Mouse (Mus musculus): ENCODE data around the gene Cadm1. TPM values are rescaled to one million over a fixed set of nuclear protein-coding genes. Genes with fewer than 3 reads are reported as not detected.

The Cadm1 gene
- polyA plus RNA-seq, 1 experiment from 2014 or later, result 155 TPM

DNA sequence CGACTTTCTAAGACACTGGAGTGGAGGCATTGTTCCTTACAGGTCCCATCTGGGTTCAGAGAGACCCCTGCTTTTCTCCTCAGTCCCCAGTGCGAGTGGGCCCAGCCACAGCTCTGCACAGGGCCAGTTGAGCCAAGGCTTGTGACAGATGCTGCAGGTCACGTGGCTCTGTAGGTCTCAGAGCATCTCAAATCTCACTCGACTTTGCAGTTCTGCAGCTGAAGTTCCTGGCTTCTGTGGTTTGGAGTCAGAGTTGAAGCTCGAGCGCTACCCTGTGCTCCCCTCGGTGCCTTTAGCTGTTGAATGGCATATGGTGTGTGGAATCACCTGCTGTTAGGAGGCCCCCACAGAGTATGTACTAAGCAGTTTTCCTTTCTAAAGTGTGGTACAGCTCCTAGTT, 229.8 kb downstream of the Cadm1 start:
- H3K9me3 ChIP-seq, result no peaks in the 10 kb centered on the region
- no peak overlapping the region for H3K9ac ChIP-seq
- WGBS, result 26% methylated on average over 7 of the region's 7 CpGs
- H3K27me3 ChIP-seq, result no peaks in the 10 kb centered on the region
- H3K36me3 ChIP-seq, result no peaks in the 10 kb centered on the region
- no peak overlapping the region for H3K4me3 ChIP-seq
- H3K4me1 ChIP-seq (replicated peaks), result peaks cover 72% of the 10 kb centered on the region
- no peak overlapping the region for H3K4me2 ChIP-seq
- ATAC-seq (ENCODE audit: low read depth), result no peak
- H3K27ac ChIP-seq (replicated peaks), result no peak overlapping the region

DNA sequence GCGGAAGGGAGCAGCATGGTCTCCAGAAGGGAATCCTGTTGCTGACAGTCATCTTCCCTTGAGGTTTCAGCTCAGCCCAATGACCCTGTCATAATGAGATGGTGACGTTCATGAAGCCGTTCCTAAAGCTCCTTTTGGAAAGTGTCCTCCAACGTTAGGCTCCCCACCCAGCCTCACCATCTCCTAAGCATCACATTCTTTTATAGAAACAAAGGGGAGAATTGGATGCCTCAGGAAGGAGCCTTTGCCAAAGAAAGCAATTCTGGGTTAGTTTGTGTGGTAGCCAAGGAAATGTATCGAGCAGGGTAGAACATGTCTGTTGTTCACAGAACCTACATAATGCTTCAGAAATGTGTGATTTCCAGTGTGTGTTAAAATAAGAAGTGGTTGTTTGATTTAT, 231.6 kb downstream of the Cadm1 start:
- 54% methylated on average over 5 of the region's 5 CpGs for WGBS
- H3K27me3 ChIP-seq, result no peaks in the 10 kb centered on the region

DNA sequence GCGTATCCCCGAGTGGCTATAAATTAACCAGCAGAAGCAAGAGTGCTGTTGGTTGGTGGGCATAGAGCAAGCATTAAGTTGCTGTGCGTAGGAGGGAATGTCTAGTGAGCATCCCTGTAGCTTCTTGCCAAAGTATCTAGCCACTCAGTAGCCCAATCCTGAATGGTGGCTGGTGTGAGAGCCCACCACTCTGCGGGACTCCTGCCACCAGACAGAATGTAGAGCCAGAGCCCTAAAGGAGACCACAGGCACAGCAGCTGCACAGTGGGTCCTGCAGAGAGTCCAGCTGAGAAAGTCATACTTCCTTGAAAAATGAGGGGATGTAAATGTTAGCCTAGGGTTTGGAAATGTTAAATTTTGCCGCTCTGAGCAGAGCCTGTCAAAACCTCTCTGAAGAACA, 232.9 kb downstream of the Cadm1 start:
- Histone ChIP-seq H3K27me3 (no peaks in the 10 kb centered on the region), H3K9ac (no peak overlapping the region), H3K36me3 (no peaks in the 10 kb centered on the region), H3K4me2 (no peak overlapping the region), H3K9me3 (no peaks in the 10 kb centered on the region), H3K27ac (replicated peaks) (no peak overlapping the region), H3K4me3 (no peak overlapping the region), H3K4me1 (replicated peaks) (peaks cover 75% of the 10 kb centered on the region)
- no peak for ATAC-seq (ENCODE audit: low read depth)
- WGBS, result 62% methylated on average over 5 of the region's 5 CpGs

More for the DNA sequence above, 231.6 kb downstream of the Cadm1 start:
- no peaks in the 10 kb centered on the region for H3K9me3 ChIP-seq
- no peak overlapping the region for H3K4me3 ChIP-seq
- H3K36me3 ChIP-seq, result no peaks in the 10 kb centered on the region
- peaks cover 76% of the 10 kb centered on the region for H3K4me1 ChIP-seq (replicated peaks)
- H3K27ac ChIP-seq (replicated peaks), result no peak overlapping the region
- no peak for ATAC-seq (ENCODE audit: low read depth)
- no peak overlapping the region for H3K4me2 ChIP-seq
- no peak overlapping the region for H3K9ac ChIP-seq

DNA sequence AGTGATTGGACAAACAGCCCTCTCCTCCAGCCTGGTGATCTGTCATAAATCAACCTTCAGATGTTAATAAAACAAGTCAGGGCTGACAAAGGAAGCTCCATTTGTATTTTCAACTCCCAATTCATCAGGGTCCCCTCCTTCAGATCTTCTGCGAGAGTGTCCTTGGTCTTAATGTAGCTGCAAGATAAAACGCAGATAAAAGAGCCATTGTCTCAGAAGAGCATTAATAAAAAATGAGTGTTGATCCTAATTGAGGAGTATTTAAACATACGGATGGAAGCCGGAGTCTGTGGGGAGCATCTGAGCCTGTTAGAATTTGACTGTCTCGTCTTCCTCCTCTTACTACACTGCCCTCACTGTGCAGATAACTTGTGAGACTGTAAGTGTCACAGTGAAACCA, 234.9 kb downstream of the Cadm1 start:
- 20% methylated on average over 5 of the region's 5 CpGs for whole genome bisulfite sequencing

DNA sequence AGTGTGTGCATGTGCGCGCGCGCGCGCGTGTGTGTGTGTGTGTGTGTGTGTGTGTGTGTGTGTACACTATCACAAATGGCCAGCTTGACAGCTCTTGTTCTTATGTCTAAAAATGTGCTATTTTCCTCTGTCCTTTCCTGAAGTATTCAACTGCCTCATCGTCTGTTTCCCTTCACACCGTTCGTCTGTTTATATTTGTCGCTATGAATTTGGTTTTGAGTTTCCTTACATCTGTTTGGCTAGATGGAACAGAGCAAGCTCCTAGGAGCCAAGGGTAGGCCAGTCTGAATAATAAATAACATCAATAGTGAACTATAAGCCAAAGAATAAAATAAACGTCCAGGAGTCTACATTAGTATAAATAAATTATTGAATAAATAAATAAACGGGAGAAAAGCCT, 235.3 kb downstream of the Cadm1 start:
- no peaks in the 10 kb centered on the region for H3K36me3 ChIP-seq
- H3K4me2 ChIP-seq, result no peak overlapping the region
- no peaks in the 10 kb centered on the region for H3K27me3 ChIP-seq
- no peak overlapping the region for H3K9ac ChIP-seq
- no peak for ATAC-seq (ENCODE audit: low read depth)
- no peaks in the 10 kb centered on the region for H3K9me3 ChIP-seq
- 84% methylated on average over 13 of the region's 13 CpGs for WGBS
- H3K27ac ChIP-seq (replicated peaks), result no peak overlapping the region
- H3K4me3 ChIP-seq, result no peak overlapping the region
- peaks cover 65% of the 10 kb centered on the region for H3K4me1 ChIP-seq (replicated peaks)

More for the DNA sequence above, 234.9 kb downstream of the Cadm1 start:
- Histone ChIP-seq H3K4me3 (no peak overlapping the region), H3K9ac (no peak overlapping the region), H3K4me2 (no peak overlapping the region), H3K27me3 (no peaks in the 10 kb centered on the region), H3K36me3 (no peaks in the 10 kb centered on the region), H3K27ac (replicated peaks) (no peak overlapping the region), H3K9me3 (no peaks in the 10 kb centered on the region), H3K4me1 (replicated peaks) (peaks cover 65% of the 10 kb centered on the region)
- ATAC-seq (ENCODE audit: low read depth), result no peak

DNA sequence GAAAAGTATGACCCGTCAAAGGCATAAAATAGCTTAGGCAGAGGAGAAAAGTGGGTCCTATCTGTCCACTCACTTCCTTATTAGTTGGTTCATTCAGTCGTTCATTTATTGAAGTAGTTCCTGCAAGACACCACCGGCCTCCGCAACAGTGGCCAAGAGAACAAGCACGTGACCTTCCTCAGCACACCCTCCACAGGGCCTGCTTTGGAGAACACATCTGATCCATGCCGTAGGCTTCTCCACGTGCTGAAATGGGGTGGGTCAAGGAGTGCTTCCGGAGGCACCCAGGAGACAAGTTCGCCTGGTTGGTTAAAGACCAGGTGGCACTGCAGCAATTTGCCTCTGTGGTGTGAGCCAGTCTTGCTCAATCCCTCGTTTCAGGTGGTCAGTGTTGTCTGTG, 236.4 kb downstream of the Cadm1 start:
- no peak overlapping the region for H3K27ac ChIP-seq (replicated peaks)
- ATAC-seq (ENCODE audit: low read depth), result no peak

DNA sequence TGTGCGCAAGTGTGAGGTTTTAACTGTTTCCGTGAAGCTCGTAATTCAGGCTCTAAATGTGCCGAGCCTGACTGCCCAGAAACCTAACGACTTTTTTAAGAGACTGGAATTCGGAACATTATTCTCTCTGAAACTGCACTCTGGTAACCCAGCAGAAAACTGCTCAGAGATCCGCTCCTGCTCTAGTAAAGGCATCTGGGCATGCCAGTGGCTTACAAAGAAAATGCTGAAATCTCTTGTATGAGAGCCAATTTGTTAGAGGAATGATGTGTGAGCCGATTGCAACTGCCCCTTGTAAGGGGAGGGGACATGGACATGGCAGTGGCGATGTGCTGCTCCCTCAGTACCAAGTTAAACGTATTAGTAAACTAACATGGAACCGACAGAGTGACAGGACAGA, 240.9 kb downstream of the Cadm1 start:
- no peak for ATAC-seq (ENCODE audit: low read depth)
- H3K9ac ChIP-seq, result no peak overlapping the region
- WGBS, result 30% methylated on average over 11 of the region's 11 CpGs
- no peaks in the 10 kb centered on the region for H3K36me3 ChIP-seq
- H3K4me1 ChIP-seq (replicated peaks), result peaks cover 35% of the 10 kb centered on the region
- 0 out of 2 replicates have a peak overlapping the region, but pooled peaks have one; percentile 29 for H3K27ac ChIP-seq (replicated peaks)
- H3K27me3 ChIP-seq, result no peaks in the 10 kb centered on the region
- H3K4me2 ChIP-seq, result peak overlapping the region; percentile 20; the same call in 1 of the 2 replicates
- no peak overlapping the region for H3K4me3 ChIP-seq
- H3K9me3 ChIP-seq, result no peaks in the 10 kb centered on the region

More for the DNA sequence above, 236.4 kb downstream of the Cadm1 start:
- Histone ChIP-seq H3K9me3 (no peaks in the 10 kb centered on the region), H3K9ac (no peak overlapping the region), H3K4me1 (replicated peaks) (peaks cover 65% of the 10 kb centered on the region), H3K4me3 (no peak overlapping the region), H3K27me3 (no peaks in the 10 kb centered on the region), H3K36me3 (no peaks in the 10 kb centered on the region), H3K4me2 (no peak overlapping the region)
- 86% methylated on average over 10 of the region's 10 CpGs for WGBS

DNA sequence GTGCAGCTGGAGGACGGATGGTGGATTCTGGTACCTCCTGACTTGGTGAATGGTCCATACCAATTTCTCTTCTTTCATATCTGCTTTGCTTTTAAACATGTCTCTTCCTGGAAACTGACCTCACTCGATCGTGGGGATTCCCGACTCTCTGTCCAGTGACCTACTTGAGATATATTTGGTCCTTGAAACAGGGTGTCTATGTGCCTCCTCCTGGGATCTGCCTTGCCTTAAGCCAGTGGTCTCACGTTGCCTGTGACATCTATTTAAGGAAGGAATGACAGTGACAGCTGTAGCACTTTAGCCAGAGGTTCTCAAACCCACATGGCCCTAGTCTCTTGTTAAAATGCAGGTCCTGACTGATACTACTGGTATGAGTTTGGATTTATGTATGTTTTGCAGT, 242.0 kb downstream of the Cadm1 start:
- WGBS, result 76% methylated on average over 5 of the region's 5 CpGs
- H3K27ac ChIP-seq (replicated peaks), result 0 out of 2 replicates have a peak overlapping the region, but pooled peaks have one; percentile 29
- no peak overlapping the region for H3K4me3 ChIP-seq

DNA sequence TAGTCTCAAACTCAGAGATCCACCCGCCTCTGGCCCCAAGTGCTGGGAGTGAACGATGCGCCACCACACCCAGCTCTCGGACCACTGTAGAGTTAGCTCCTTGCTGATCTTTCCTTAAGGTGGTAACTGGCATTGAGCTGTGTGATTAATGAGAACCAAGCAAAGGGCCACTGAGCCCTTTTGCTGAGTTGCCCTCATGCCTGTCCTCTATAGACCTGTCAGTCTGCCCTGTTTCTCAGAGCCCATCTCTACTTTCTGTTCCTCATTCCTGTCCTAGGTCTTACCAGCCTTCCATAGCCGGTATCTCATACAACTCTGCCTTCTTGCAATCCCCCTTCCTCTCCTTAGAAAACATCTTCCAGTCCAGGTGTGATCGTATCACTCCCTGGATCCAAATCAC, 242.8 kb downstream of the Cadm1 start:
- Histone ChIP-seq H3K27me3 (no peaks in the 10 kb centered on the region), H3K4me1 (replicated peaks) (peaks cover 29% of the 10 kb centered on the region), H3K36me3 (no peaks in the 10 kb centered on the region), H3K9ac (no peak overlapping the region), H3K4me3 (no peak overlapping the region), H3K9me3 (no peaks in the 10 kb centered on the region), H3K4me2 (no peak overlapping the region), H3K27ac (replicated peaks) (no peak overlapping the region)
- 92% methylated on average over 6 of the region's 6 CpGs for WGBS
- no peak for ATAC-seq (ENCODE audit: low read depth)

More for the DNA sequence above, 242.0 kb downstream of the Cadm1 start:
- ATAC-seq (ENCODE audit: low read depth), result no peak
- Histone ChIP-seq H3K4me1 (replicated peaks) (peaks cover 28% of the 10 kb centered on the region), H3K9ac (no peak overlapping the region), H3K27me3 (no peaks in the 10 kb centered on the region), H3K36me3 (no peaks in the 10 kb centered on the region), H3K4me2 (no peak overlapping the region), H3K9me3 (no peaks in the 10 kb centered on the region)

DNA sequence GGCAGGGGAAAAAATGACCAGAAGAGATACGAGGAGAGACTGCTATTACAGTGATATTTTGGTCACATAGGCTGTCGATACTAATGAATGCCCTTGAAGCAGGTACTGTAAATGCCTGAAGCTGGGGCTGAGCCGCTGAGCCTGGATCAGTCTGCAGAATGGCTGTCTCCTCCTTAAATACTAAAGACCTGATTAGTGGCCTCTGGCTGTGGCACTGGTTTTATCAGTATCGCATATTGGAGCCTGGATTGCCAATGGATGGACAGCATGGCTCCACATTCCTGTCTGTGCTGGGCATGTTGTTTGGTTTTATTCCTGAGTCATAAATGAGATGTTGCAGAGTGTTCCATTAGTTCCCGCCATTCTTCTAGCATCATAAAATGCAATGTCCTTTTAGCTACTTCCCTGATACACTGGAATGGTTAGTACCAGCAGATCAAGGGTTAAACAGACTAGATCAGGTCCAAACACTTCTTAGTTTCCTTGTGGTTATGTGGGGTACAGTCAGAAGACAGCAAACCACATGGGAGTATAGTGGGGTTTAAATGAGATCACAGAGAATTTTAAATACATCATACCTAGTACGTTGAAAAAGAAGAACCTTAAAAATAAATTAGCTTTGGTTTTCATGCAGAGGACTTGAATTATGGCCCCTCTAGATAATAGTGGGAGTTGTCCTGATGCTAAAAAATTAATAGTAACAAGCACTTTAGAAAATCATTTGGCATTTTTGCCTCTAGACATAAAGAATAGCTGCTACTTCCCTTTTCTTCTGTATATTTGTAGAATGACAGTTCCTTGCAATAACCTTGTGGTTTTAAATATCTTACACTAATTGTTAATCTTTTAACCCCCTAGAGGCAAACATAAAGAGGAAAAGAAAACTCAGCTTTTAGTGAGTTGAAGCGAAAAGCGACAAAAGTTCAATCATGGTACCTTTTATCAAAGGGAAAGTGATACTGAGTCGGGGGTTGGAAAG, 247.3 kb downstream of the Cadm1 start:
- no peak for ATAC-seq (ENCODE audit: low read depth)
- Histone ChIP-seq H3K27ac (replicated peaks) (no peak overlapping the region), H3K4me1 (replicated peaks) (peaks cover 20% of the 10 kb centered on the region; the same call in 1 of the 2 replicates), H3K9me3 (no peaks in the 10 kb centered on the region), H3K27me3 (no peaks in the 10 kb centered on the region), H3K9ac (no peak overlapping the region), H3K4me3 (no peak overlapping the region), H3K4me2 (no peak overlapping the region), H3K36me3 (no peaks in the 10 kb centered on the region)
- WGBS, result 77% methylated on average over 9 of the region's 9 CpGs

DNA sequence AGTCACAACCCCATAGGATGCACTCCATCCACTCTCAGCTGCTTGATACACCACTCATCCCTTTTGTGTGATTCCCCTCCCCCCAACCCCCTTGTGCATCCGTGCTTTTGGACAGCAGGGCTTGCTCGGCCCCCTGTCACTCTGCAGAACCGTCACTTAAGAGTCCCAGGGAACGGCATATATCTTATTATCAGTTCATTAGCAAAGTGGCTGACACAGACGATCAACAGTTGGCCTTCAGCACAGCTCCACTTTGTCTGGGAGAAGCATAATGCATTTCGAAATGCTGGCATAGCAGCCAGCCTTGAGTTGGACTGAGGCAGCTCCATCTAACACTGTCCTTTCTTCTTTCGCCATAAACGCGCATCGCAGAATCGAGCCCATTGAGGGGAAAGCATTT, 248.5 kb downstream of the Cadm1 start:
- H3K9me3 ChIP-seq, result no peaks in the 10 kb centered on the region
- H3K27ac ChIP-seq (replicated peaks), result 0 out of 2 replicates have a peak overlapping the region, but pooled peaks have one; percentile 10
- no peak for ATAC-seq (ENCODE audit: low read depth)
- 52% methylated on average over 11 of the region's 11 CpGs for whole genome bisulfite sequencing
- no peaks in the 10 kb centered on the region for H3K36me3 ChIP-seq
- H3K4me3 ChIP-seq, result no peak overlapping the region
- no peak overlapping the region for H3K4me2 ChIP-seq
- H3K9ac ChIP-seq, result no peak overlapping the region
- peaks cover 29% of the 10 kb centered on the region for H3K4me1 ChIP-seq (replicated peaks)
- no peaks in the 10 kb centered on the region for H3K27me3 ChIP-seq

DNA sequence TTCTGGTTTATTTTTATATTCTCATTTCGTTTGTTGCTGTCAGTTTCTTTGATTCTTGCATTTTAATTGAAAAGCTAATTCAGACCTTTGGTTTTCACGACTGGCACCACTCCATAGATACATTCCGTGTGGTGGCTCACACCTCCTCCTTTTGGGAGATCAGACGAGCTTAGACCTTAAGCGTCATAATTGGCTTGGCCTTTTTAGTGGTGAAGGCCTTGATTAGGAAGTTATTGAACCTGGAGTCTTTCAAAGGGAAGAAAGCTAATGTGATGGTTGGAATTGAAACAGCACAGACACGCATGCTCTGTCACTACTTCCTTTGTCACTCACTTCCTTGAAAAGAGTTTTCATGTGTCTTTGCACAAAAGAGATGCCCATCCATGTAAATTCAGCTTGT, 249.3 kb downstream of the Cadm1 start:
- Histone ChIP-seq H3K4me3 (no peak overlapping the region), H3K27ac (replicated peaks) (no peak overlapping the region), H3K4me2 (no peak overlapping the region), H3K9me3 (no peaks in the 10 kb centered on the region), H3K9ac (no peak overlapping the region), H3K4me1 (replicated peaks) (peaks cover 29% of the 10 kb centered on the region), H3K27me3 (no peaks in the 10 kb centered on the region), H3K36me3 (no peaks in the 10 kb centered on the region)
- WGBS, result 69% methylated on average over 6 of the region's 6 CpGs
- no peak for ATAC-seq (ENCODE audit: low read depth)
